Mouse (Mus musculus) E14TG2a.4 (cell line): ENCODE data around the gene Dennd1c.

Experiments used
- H3K27me3 ChIP-seq: 2 replicates; pipeline ENCODE4 v1.6.1; 2014; ENCODE audit warnings: low read length, control low read depth; ENCODE audit not compliant: insufficient read depth
- H3K36me3 ChIP-seq: 2 replicates; pipeline ENCODE4 v1.6.1; 2014; ENCODE audit warnings: low read length, control low read depth; ENCODE audit not compliant: insufficient read depth
- H3K4me1 ChIP-seq: replicated peaks from 2 replicates; pipeline ENCODE4 v1.6.1; 2014; ENCODE audit warnings: low read depth, low read length, control low read depth
- H3K4me3 ChIP-seq: replicated peaks from 2 replicates; pipeline ENCODE4 v1.5.1; 2014; ENCODE audit warnings: mild to moderate bottlenecking, low read length
- H3K9me3 ChIP-seq: 2 replicates; pipeline ENCODE4 v1.6.1; 2014; ENCODE audit warnings: low read length, control low read depth
- CTCF ChIP-seq: conservative IDR thresholded peaks from 2 replicates; pipeline ENCODE4 v1.5.1; 2014; ENCODE audit warnings: low read length
- NANOG ChIP-seq: IDR thresholded peaks from 2 replicates; pipeline ENCODE4 v1.6.1; 2014; ENCODE audit warnings: borderline replicate concordance, low read length, mixed read lengths
- POU5F1 ChIP-seq: IDR thresholded peaks from 2 replicates; pipeline ENCODE4 v1.6.1; 2014; ENCODE audit warnings: low read length, borderline replicate concordance

Gene Dennd1c

GRCm38 (mm10) chr17:57027471-57027870, 50.8 kb downstream of the Dennd1c start:
- H3K9me3 ChIP-seq, result no peaks in the 10 kb centered on the region
- H3K4me3 ChIP-seq, result no peak overlapping the region
- no peaks in the 10 kb centered on the region for H3K27me3 ChIP-seq
- H3K4me1 ChIP-seq, result peaks cover 65% of the 10 kb centered on the region
- peaks cover 74% of the 10 kb centered on the region for H3K36me3 ChIP-seq
- TF ChIP-seq CTCF, result no peak
- TF ChIP-seq POU5F1, result no peak
- no peak for TF ChIP-seq NANOG

GRCm38 (mm10) chr17:57020960-57021359, 57.4 kb downstream of the Dennd1c start:
- Histone ChIP-seq H3K27me3 (no peaks in the 10 kb centered on the region), H3K4me3 (no peak overlapping the region), H3K9me3 (no peaks in the 10 kb centered on the region), H3K36me3 (peaks cover 69% of the 10 kb centered on the region), H3K4me1 (peaks cover 36% of the 10 kb centered on the region)
- TF ChIP-seq CTCF, result no peak
- no peak for TF ChIP-seq NANOG
- no peak for TF ChIP-seq POU5F1

DNA sequence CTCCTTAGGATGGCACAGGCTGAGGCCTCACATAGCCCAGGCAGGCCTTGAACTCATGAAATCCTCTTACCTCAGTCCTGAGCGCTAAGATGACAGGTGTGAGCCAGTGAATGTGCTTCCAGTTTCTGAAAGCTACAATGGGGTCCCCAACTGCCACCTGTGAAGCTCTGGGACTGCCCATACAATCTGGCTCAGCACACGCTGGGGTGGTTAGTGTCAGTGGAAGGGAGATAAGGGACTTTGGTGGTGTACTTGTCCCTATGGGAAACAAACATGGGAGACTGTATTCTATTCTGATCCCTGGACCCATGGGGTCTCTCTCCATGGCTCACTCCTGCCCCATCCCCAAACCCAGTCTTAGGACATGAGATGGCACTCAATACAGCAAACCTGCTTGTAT, 58.6 kb downstream of the Dennd1c start:
- no peaks in the 10 kb centered on the region for H3K27me3 ChIP-seq
- H3K36me3 ChIP-seq, result peaks cover 56% of the 10 kb centered on the region
- TF ChIP-seq NANOG, result no peak
- no peak for TF ChIP-seq POU5F1
- no peak for TF ChIP-seq CTCF

More for the DNA sequence above, 58.6 kb downstream of the Dennd1c start:
- H3K4me3 ChIP-seq, result no peak overlapping the region
- no peaks in the 10 kb centered on the region for H3K9me3 ChIP-seq
- H3K4me1 ChIP-seq, result peaks cover 32% of the 10 kb centered on the region
